Mouse (Mus musculus): ENCODE data around the gene Gm45233.
"Not testable (repeated sequence)": the region's sequence is repeated elsewhere in the genome, so short reads cannot be mapped to it uniquely, and the experiment has no call there.

Gene Gm45233

GRCm38 (mm10) chr7:43443917-43444293 is at the start of gene Gm45233, which contains the start of gene Etfb:
Gene Gm45233 (plus strand): TSS chr7:43444128.
Gene Etfb (plus strand): TSS chr7:43444083.
- peak; percentile 87 to 89 for DNase-seq (ENCODE audit: low spot score in 2 of 2)

- DNase-seq (ENCODE audit: low spot score in 2 of 2) = peak; percentile 12 to 42
Measured at GRCm38 (mm10) chr7:43399501-43399900, 44.4 kb upstream of the Gm45233 start.

- no peak for DNase-seq (ENCODE audit: low spot score in 2 of 2)
Measured at GRCm38 (mm10) chr7:43402718-43403117, 41.2 kb upstream of the Gm45233 start.

- DNase-seq (ENCODE audit: low spot score in 2 of 2) = no peak
Measured at GRCm38 (mm10) chr7:43407573-43407972, 36.4 kb upstream of the Gm45233 start.

GRCm38 (mm10) chr7:43408131-43408553 is 35.8 kb upstream of the Gm45233 start, which contains the start of gene Siglecg:
Gene Siglecg (plus strand): TSS chr7:43408204.
- peak in 1 of 2 experiments; percentile 39 for DNase-seq (ENCODE audit: low spot score in 2 of 2)

- no peak for DNase-seq (ENCODE audit: low spot score in 2 of 2)
Measured at GRCm38 (mm10) chr7:43409084-43409483, 34.8 kb upstream of the Gm45233 start.

GRCm38 (mm10) chr7:43411724-43412123 is 32.2 kb upstream of the Gm45233 start:
- DNase-seq (ENCODE audit: low spot score in 2 of 2) = not testable (repeated sequence)

- no peak for DNase-seq (ENCODE audit: low spot score in 2 of 2)
Measured at GRCm38 (mm10) chr7:43417298-43417697, 26.6 kb upstream of the Gm45233 start.

- peak; percentile 76 to 80 for DNase-seq (ENCODE audit: low spot score in 2 of 2)
Measured at GRCm38 (mm10) chr7:43422995-43423617, 20.8 kb upstream of the Gm45233 start.

- peak in 1 of 2 experiments; percentile 21 for DNase-seq (ENCODE audit: low spot score in 2 of 2)
Measured at GRCm38 (mm10) chr7:43423991-43424625, 19.8 kb upstream of the Gm45233 start.

- no peak for DNase-seq (ENCODE audit: low spot score in 2 of 2)
Measured at GRCm38 (mm10) chr7:43427406-43427805, 16.5 kb upstream of the Gm45233 start, which contains the start of gene Lim2. Gene Lim2 (plus strand): TSS chr7:43427670.

- DNase-seq (ENCODE audit: low spot score in 2 of 2) = no peak
Measured at GRCm38 (mm10) chr7:43429500-43429899, 14.4 kb upstream of the Gm45233 start.

GRCm38 (mm10) chr7:43432891-43433290 is 11.0 kb upstream of the Gm45233 start:
- no peak for DNase-seq (ENCODE audit: low spot score in 2 of 2)

- DNase-seq (ENCODE audit: low spot score in 2 of 2) = peak; percentile 42 to 74
Measured at GRCm38 (mm10) chr7:43434676-43435075, 9.3 kb upstream of the Gm45233 start.

GRCm38 (mm10) chr7:43436341-43437255 is 7.3 kb upstream of the Gm45233 start, which contains the start of gene Nkg7:
Gene Nkg7 (plus strand): TSS chr7:43437073.
- DNase-seq (ENCODE audit: low spot score in 2 of 2) = peak; percentile 72 to 90

- peak; percentile 65 to 83 for DNase-seq (ENCODE audit: low spot score in 2 of 2)
Measured at GRCm38 (mm10) chr7:43438611-43439010, 5.3 kb upstream of the Gm45233 start.

- DNase-seq (ENCODE audit: low spot score in 2 of 2) = no peak
Measured at GRCm38 (mm10) chr7:43440482-43440881, 3.4 kb upstream of the Gm45233 start, which contains the start of gene Cldnd2. Gene Cldnd2 (plus strand): TSS chr7:43440782.

- DNase-seq (ENCODE audit: low spot score in 2 of 2) = no peak
Measured at GRCm38 (mm10) chr7:43441071-43441470, 2.9 kb upstream of the Gm45233 start.

GRCm38 (mm10) chr7:43442684-43443083 is 1.2 kb upstream of the Gm45233 start:
- DNase-seq (ENCODE audit: low spot score in 2 of 2) = no peak

GRCm38 (mm10) chr7:43443126-43443916 is 607 bp upstream of the Gm45233 start:
- peak; percentile 48 to 49 for DNase-seq (ENCODE audit: low spot score in 2 of 2)

- no peak for DNase-seq (ENCODE audit: low spot score in 2 of 2)
Measured at GRCm38 (mm10) chr7:43447801-43448200, 3.9 kb downstream of the Gm45233 start.

Data from natural killer cell, adult 2 months (primary cell).